Mouse (Mus musculus): ENCODE measurements around the gene Add3. TPM values are rescaled to one million over a fixed set of nuclear protein-coding genes. Genes with fewer than 3 reads are reported as not detected.

Gene Add3
- polyA plus RNA-seq, 1 experiment from 2014 or later, result 27.1 TPM

Other genes with a start within 250 kb of the Add3 start
- 121 and 129 TPM in 2 replicates for gene Xpnpep1, start 100.2 kb upstream of the Add3 start, polyA plus RNA-seq (2015; fragmentation: Nextera tagmentation; extraction: Ambion mirVana)
- gene Mxi1, start 170.1 kb downstream of the Add3 start, polyA plus RNA-seq (2015; fragmentation: Nextera tagmentation; extraction: Ambion mirVana), result 32.4 and 50.7 TPM in 2 replicates
- gene Gm10197, start 231.3 kb downstream of the Add3 start, polyA plus RNA-seq (2015; fragmentation: Nextera tagmentation; extraction: Ambion mirVana), result not detected in 2 replicates

All from midbrain, embryonic 13.5 days (tissue).